Mouse (Mus musculus) spleen, adult 2 months (tissue): Measurements from ENCODE around the gene Icam1.

Experiments used
- CTCF ChIP-seq: fragments of 200-500 bp; IDR thresholded peaks from 2 replicates; pipeline ENCODE4 v1.5.1; 2011; ENCODE audit warnings: mild to moderate bottlenecking, inconsistent platforms; ENCODE audit not compliant: insufficient read depth, insufficient read length, insufficient replicate concordance; ENCODE audit errors: extremely low read depth
- POLR2A ChIP-seq: fragments of 200-500 bp; IDR thresholded peaks from 2 replicates; pipeline ENCODE4 v1.6.1; 2011; ENCODE audit warnings: low read depth, low read length, inconsistent platforms

- TF ChIP-seq CTCF (peak; percentile 51; the same call in 1 of the 2 replicates), POLR2A (no peak)
These were observed 15.0 kb downstream of the Icam1 start for GRCm38 (mm10) chr9:21030781-21031250.
